Mouse (Mus musculus) testis, adult 2 months (tissue): Measurements from ENCODE around the gene Haus5.
A peak's percentile ranks its signal among the peaks of the same experiment; 100 is the strongest.

ENCODE experiments used
- CTCF ChIP-seq: fragments of 200-500 bp; IDR thresholded peaks from 2 replicates; pipeline ENCODE4 v1.5.1; 2012; ENCODE audit warnings: low read depth, mild to moderate bottlenecking, inconsistent platforms, low read length, moderate library complexity; ENCODE audit not compliant: control insufficient read depth, insufficient read depth, insufficient replicate concordance
- POLR2A ChIP-seq: fragments of 200-500 bp; IDR thresholded peaks from 2 replicates; pipeline ENCODE4 v1.6.1; 2012; ENCODE audit warnings: low read depth, mild to moderate bottlenecking, inconsistent platforms, low read length, moderate library complexity; ENCODE audit not compliant: control insufficient read depth

DNA sequence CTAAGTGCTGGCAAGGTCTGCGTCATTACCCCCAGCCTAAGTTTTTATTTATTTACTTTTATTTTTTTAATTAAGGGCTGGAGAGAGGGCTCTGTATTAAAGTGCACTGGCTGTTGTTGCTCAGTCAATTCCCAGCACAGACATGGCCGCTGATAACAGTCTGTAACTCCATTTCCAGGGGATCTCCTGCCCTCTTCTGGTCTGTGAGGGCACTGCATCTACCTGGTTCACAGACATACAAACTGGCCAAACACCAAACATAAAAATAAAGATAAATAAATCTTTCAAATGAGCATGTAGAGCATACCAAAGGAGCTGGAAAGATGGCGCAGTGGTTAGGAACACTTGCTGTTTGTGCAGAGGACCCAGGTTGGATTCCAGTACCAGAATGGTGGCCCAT, 45.6 kb downstream of the Haus5 start:
- peak; percentile 27; the same call in 1 of the 2 replicates for TF ChIP-seq CTCF
- TF ChIP-seq POLR2A = no peak
